Mouse (Mus musculus) liver, embryonic 14.5 days (tissue): ENCODE data around the gene Crebrf.

Experiments used
- CTCF ChIP-seq: IDR thresholded peaks from 2 replicates; pipeline ENCODE4 v1.5.1; 2016; ENCODE audit warnings: antibody characterized with exemption, low read depth, control low read depth
- EP300 ChIP-seq: IDR thresholded peaks from 2 replicates; pipeline ENCODE4 v1.6.1; 2016; ENCODE audit warnings: antibody characterized with exemption, low read depth

GRCm38 (mm10) chr17:26779471-26779870 lies 64.0 kb downstream of the Crebrf start:
- no peak for TF ChIP-seq CTCF
- no peak for TF ChIP-seq EP300
